Mouse (Mus musculus) hindbrain, embryonic 14.5 days (tissue): ENCODE data around the gene Nfkb2. TPM values are rescaled to one million over a fixed set of nuclear protein-coding genes. Genes with fewer than 3 reads are reported as not detected.
A peak's percentile ranks its signal among the peaks of the same experiment; 100 is the strongest.

Source experiments
- ATAC-seq: fragments of 200-750 bp; cut with Nextera tagmentation; 2 replicates; pipeline ENCODE4 v1.8.0; 2017; ENCODE audit warnings: moderate number of reproducible peaks, mild to moderate bottlenecking, moderate TSS enrichment, moderate library complexity; ENCODE audit not compliant: low FRiP score
- DNase-seq: peaks from one replicate; pipeline ENCODE4 v3.0.0-alpha.2; 2015; ENCODE audit warnings: low spot score
- H3K27ac ChIP-seq: fragments of 300-500 bp; sonication (generic); 2 replicates; pipeline ENCODE4 v1.5.1; 2014; ENCODE audit warnings: mild to moderate bottlenecking, moderate library complexity
- H3K27me3 ChIP-seq: fragments of 300-500 bp; sonication (generic); 2 replicates; pipeline ENCODE4 v1.6.1; 2014; ENCODE audit warnings: mild to moderate bottlenecking, low read length, mixed read lengths; ENCODE audit not compliant: control insufficient read depth, insufficient read depth
- H3K36me3 ChIP-seq: fragments of 300-500 bp; sonication (generic); replicated peaks from 2 replicates; pipeline ENCODE4 v1.6.1; 2014; ENCODE audit not compliant: control insufficient read depth, insufficient read depth
- H3K4me1 ChIP-seq: fragments of 300-500 bp; sonication (generic); replicated peaks from 2 replicates; pipeline ENCODE4 v1.6.1; 2014; ENCODE audit warnings: antibody characterized with exemption, low read length, mixed read lengths; ENCODE audit not compliant: control insufficient read depth, insufficient read depth
- H3K4me2 ChIP-seq: fragments of 300-500 bp; sonication (generic); replicated peaks from 2 replicates; pipeline ENCODE4 v1.6.1; 2014; ENCODE audit warnings: mild to moderate bottlenecking, moderate library complexity
- H3K4me3 ChIP-seq: fragments of 300-500 bp; sonication (generic); replicated peaks from 2 replicates; pipeline ENCODE4 v1.5.1; 2014; ENCODE audit warnings: mild to moderate bottlenecking, low read length
- H3K9ac ChIP-seq: fragments of 300-500 bp; sonication (generic); 2 replicates; pipeline ENCODE4 v1.6.1; 2014
- H3K9me3 ChIP-seq: fragments of 300-500 bp; sonication (generic); 2 replicates; pipeline ENCODE4 v1.6.1; 2016; ENCODE audit warnings: low read length; ENCODE audit not compliant: control insufficient read depth
- WGBS: fragments of 180-500 bp; shearing (Covaris S2); extraction: QIAGEN DNeasy Blood & Tissue Kit; methylation state at CpG from one replicate; pipeline ENCODE4 v1.1.7; 2014; 5-methylcytosine and 5-hydroxymethylcytosine counted together
- polyA plus RNA-seq: library from polyadenylated mRNA; unstranded; fragments of >200 nt; fragmentation: Nextera tagmentation; extraction: Ambion mirVana; gene quantifications from 2 replicates; pipeline ENCODE4 v1.2.1, GENCODE M21; 2014

The Nfkb2 gene
- polyA plus RNA-seq, 1 experiment from 2014 or later: 1.9 TPM

GRCm38 (mm10) chr19:46313591-46313990 lies 9.5 kb downstream of the Nfkb2 start:
- H3K27me3 ChIP-seq: peaks cover 51% of the 10 kb centered on the region
- no peak for ATAC-seq
- no peak for DNase-seq

GRCm38 (mm10) chr19:46314151-46314601 lies 10.1 kb downstream of the Nfkb2 start:
- H3K36me3 ChIP-seq: peaks cover 26% of the 10 kb centered on the region
- H3K4me2 ChIP-seq: no peak overlapping the region
- WGBS: 14% methylated on average over 18 of the region's 18 CpGs
- peaks cover 53% of the 10 kb centered on the region for H3K27me3 ChIP-seq
- no peak overlapping the region for H3K27ac ChIP-seq
- DNase-seq: no peak
- H3K9ac ChIP-seq: no peak overlapping the region
- H3K9me3 ChIP-seq: no peaks in the 10 kb centered on the region
- no peak overlapping the region for H3K4me3 ChIP-seq
- ATAC-seq: no peak
- H3K4me1 ChIP-seq: peaks cover 33% of the 10 kb centered on the region

More at GRCm38 (mm10) chr19:46313591-46313990, 9.5 kb downstream of the Nfkb2 start:
- H3K27ac ChIP-seq: no peak overlapping the region
- no peak overlapping the region for H3K9ac ChIP-seq
- peaks cover 28% of the 10 kb centered on the region for H3K4me1 ChIP-seq
- H3K4me2 ChIP-seq: no peak overlapping the region
- H3K4me3 ChIP-seq: no peak overlapping the region
- peaks cover 26% of the 10 kb centered on the region for H3K36me3 ChIP-seq
- 79% methylated on average over 6 of the region's 6 CpGs for WGBS
- no peaks in the 10 kb centered on the region for H3K9me3 ChIP-seq

GRCm38 (mm10) chr19:46314872-46315742 lies 11.0 kb downstream of the Nfkb2 start:
- Histone ChIP-seq H3K9me3 (no peaks in the 10 kb centered on the region), H3K4me3 (no peak overlapping the region), H3K9ac (no peak overlapping the region), H3K4me1 (peaks cover 40% of the 10 kb centered on the region), H3K36me3 (peaks cover 26% of the 10 kb centered on the region), H3K27ac (no peak overlapping the region), H3K4me2 (peak overlapping the region; percentile 81; the same call in 1 of the 2 replicates), H3K27me3 (peaks cover 62% of the 10 kb centered on the region)
- 51% methylated on average over 14 of the region's 14 CpGs for WGBS
- ATAC-seq (no peak), DNase-seq (no peak)

GRCm38 (mm10) chr19:46315752-46316610 lies 11.9 kb downstream of the Nfkb2 start:
- 38% methylated on average over 12 of the region's 12 CpGs for WGBS
- H3K27me3 ChIP-seq: peaks cover 68% of the 10 kb centered on the region

GRCm38 (mm10) chr19:46316846-46317545 lies 12.9 kb downstream of the Nfkb2 start:
- peak overlapping the region; percentile 81 for H3K4me2 ChIP-seq
- DNase-seq: no peak
- H3K9ac ChIP-seq: peak overlapping the region; percentile 83
- H3K36me3 ChIP-seq: peaks cover 23% of the 10 kb centered on the region
- 28% methylated on average over 15 of the region's 15 CpGs for WGBS
- H3K4me1 ChIP-seq: peaks cover 55% of the 10 kb centered on the region
- H3K27me3 ChIP-seq: peaks cover 68% of the 10 kb centered on the region
- H3K9me3 ChIP-seq: no peaks in the 10 kb centered on the region
- ATAC-seq: no peak
- peak overlapping the region; percentile 62 for H3K27ac ChIP-seq
- H3K4me3 ChIP-seq: peak overlapping the region; percentile 57

More at GRCm38 (mm10) chr19:46315752-46316610, 11.9 kb downstream of the Nfkb2 start:
- peaks cover 26% of the 10 kb centered on the region for H3K36me3 ChIP-seq
- no peak for ATAC-seq
- peak overlapping the region; percentile 57 for H3K4me3 ChIP-seq
- no peak for DNase-seq
- H3K4me2 ChIP-seq: peak overlapping the region; percentile 81
- H3K4me1 ChIP-seq: peaks cover 45% of the 10 kb centered on the region
- H3K9me3 ChIP-seq: no peaks in the 10 kb centered on the region
- H3K9ac ChIP-seq: peak overlapping the region; percentile 83
- no peak overlapping the region for H3K27ac ChIP-seq

GRCm38 (mm10) chr19:46317546-46317885 lies 13.4 kb downstream of the Nfkb2 start:
- H3K36me3 ChIP-seq: peaks cover 18% of the 10 kb centered on the region
- H3K9ac ChIP-seq: peak overlapping the region; percentile 83
- H3K27me3 ChIP-seq: peaks cover 68% of the 10 kb centered on the region
- under 1% methylated on average over 47 of the region's 48 CpGs for WGBS
- peak overlapping the region; percentile 81 for H3K4me2 ChIP-seq
- ATAC-seq (peak; percentile 33; the same call in 1 of the 2 replicates), DNase-seq (peak; percentile 31)
- no peaks in the 10 kb centered on the region for H3K9me3 ChIP-seq
- H3K27ac ChIP-seq: peak overlapping the region; percentile 62
- H3K4me1 ChIP-seq: peaks cover 61% of the 10 kb centered on the region
- H3K4me3 ChIP-seq: peak overlapping the region; percentile 57

- Histone ChIP-seq H3K27me3 (peaks cover 68% of the 10 kb centered on the region), H3K9me3 (no peaks in the 10 kb centered on the region), H3K4me3 (peak overlapping the region; percentile 57), H3K27ac (peak overlapping the region; percentile 62), H3K4me1 (peaks cover 66% of the 10 kb centered on the region), H3K36me3 (peaks cover 14% of the 10 kb centered on the region), H3K9ac (peak overlapping the region; percentile 83), H3K4me2 (peak overlapping the region; percentile 81)
- WGBS: 5% methylated on average over 21 of the region's 42 CpGs
- peak; percentile 22; the same call in 1 of the 2 replicates for ATAC-seq
- DNase-seq: peak; percentile 36
Measured at GRCm38 (mm10) chr19:46318031-46318471, 13.9 kb downstream of the Nfkb2 start.

GRCm38 (mm10) chr19:46318586-46319378 lies 14.7 kb downstream of the Nfkb2 start:
- Histone ChIP-seq H3K4me2 (peak overlapping the region; percentile 81), H3K36me3 (peaks cover 10% of the 10 kb centered on the region), H3K9me3 (no peaks in the 10 kb centered on the region), H3K27ac (peak overlapping the region; percentile 62), H3K27me3 (peaks cover 63% of the 10 kb centered on the region), H3K4me1 (peaks cover 68% of the 10 kb centered on the region), H3K9ac (peak overlapping the region; percentile 83), H3K4me3 (peak overlapping the region; percentile 57)
- ATAC-seq (peak; percentile 16; the same call in 1 of the 2 replicates), DNase-seq (peak; percentile 73)
- 10% methylated on average over 16 of the region's 16 CpGs for WGBS
